Mouse (Mus musculus) myocyte (in vitro differentiated cells): ENCODE data around the gene Smad1.

Experiments used
- E2F4 ChIP-seq: IDR thresholded peaks from one replicate; pipeline ENCODE4 v1.6.1; 2011; ENCODE audit warnings: mild to moderate bottlenecking, control low read depth, moderate library complexity; ENCODE audit not compliant: insufficient read depth
- MAX ChIP-seq: IDR thresholded peaks from one replicate; pipeline ENCODE4 v1.6.1; 2011; ENCODE audit warnings: low read depth, mild to moderate bottlenecking, control low read depth
- MYOD1 ChIP-seq, 3 experiments: IDR thresholded peaks; one replicate each; pipeline ENCODE4 v1.6.1; 2011; ENCODE audit warnings: control low read depth in 2 of 3, low read depth in 2 of 3, mild to moderate bottlenecking in 2 of 3, moderate library complexity in 1 of 3; ENCODE audit not compliant: insufficient read length in 2 of 3, control insufficient read depth in 1 of 3
- MYOG ChIP-seq, 3 experiments: IDR thresholded peaks; one replicate each; pipeline ENCODE4 v1.6.1; 2011; ENCODE audit warnings: control low read depth in 2 of 3, low read depth in 2 of 3, mild to moderate bottlenecking in 2 of 3; ENCODE audit not compliant: insufficient read length in 2 of 3, control insufficient read depth in 1 of 3, insufficient read depth in 1 of 3
- POLR2A ChIP-seq: IDR thresholded peaks from one replicate; pipeline ENCODE4 v1.6.1; 2011; ENCODE audit warnings: low read depth, mild to moderate bottlenecking, control low read depth, moderate library complexity; ENCODE audit not compliant: insufficient read length
- POLR2AphosphoS2 ChIP-seq: IDR thresholded peaks from one replicate; pipeline ENCODE4 v1.6.1; 2011; ENCODE audit warnings: low read depth, control low read depth; ENCODE audit not compliant: insufficient read length
- REST ChIP-seq: IDR thresholded peaks from one replicate; pipeline ENCODE4 v1.6.1; 2011; ENCODE audit warnings: mild to moderate bottlenecking, control low read depth, moderate library complexity; ENCODE audit not compliant: insufficient read depth, insufficient read length
- TCF12 ChIP-seq: IDR thresholded peaks from one replicate; pipeline ENCODE4 v1.6.1; 2011; ENCODE audit warnings: mild to moderate bottlenecking, control low read depth; ENCODE audit not compliant: poor library complexity, insufficient read depth, severe bottlenecking
- TCF3 ChIP-seq: IDR thresholded peaks from one replicate; pipeline ENCODE4 v1.6.1; 2011; ENCODE audit warnings: low read depth, control low read depth; ENCODE audit not compliant: insufficient read length
- USF1 ChIP-seq: IDR thresholded peaks from one replicate; pipeline ENCODE4 v1.6.1; 2011; ENCODE audit warnings: low read depth, mild to moderate bottlenecking, control low read depth, moderate library complexity

DNA sequence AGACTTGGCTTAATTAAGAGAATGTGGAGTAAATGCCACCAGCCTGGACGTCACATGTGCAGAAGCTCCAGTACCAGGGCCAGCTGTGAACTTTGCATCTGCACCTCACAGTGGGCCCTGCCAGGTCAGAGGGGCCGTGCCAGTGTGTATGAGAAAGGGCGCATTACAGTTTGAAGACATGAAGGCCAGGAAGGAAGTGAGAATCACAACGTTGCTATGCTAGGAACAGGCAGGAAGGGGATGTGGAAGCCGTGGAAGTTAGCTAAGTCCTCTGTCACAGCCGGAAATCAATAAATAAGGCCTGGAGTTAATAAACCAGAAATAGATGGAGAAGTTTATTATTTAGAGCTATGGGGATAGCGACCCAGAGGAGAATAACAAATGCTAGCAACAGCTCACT is 76.2 kb downstream of the Smad1 start:
- TF ChIP-seq POLR2AphosphoS2 (no peak), POLR2A (no peak), TCF12 (no peak), TCF3 (no peak), MAX (no peak), MYOG (IDR thresholded peaks at IDR 0.05; ENCODE audit: control insufficient read depth in 1 of 3, insufficient read depth in 1 of 3, insufficient read length in 2 of 3, low read depth in 2 of 3) (no peak), USF1 (no peak), MYOD1 (IDR thresholded peaks at IDR 0.05; ENCODE audit: control insufficient read depth in 1 of 3, insufficient read length in 2 of 3, low read depth in 2 of 3) (no peak), REST (no peak), E2F4 (no peak)
